Mouse (Mus musculus): ENCODE data around the gene Ror2.

DNA sequence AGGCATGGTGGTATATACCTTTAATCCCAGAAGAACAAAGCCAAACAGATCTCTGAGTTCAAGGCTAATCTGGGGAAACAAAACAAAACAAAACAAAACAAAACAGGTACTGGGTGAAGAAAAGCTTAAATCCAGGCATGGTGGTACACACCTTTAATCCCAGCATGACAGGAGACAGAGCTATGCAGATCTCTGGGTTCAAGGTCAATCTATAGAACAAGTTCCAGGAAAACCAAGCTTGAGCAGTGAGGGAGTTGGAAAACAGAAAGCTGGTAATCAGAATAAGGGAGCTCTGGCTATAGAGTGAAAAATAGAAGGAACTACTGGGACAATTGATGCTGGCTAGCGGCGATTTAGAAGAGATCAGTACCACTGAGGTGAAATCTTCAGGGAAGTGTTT is 145.6 kb downstream of the Ror2 start:
- no peak for TF ChIP-seq POLR2A (IDR thresholded peaks at IDR 0.05; ENCODE audit: extremely low read depth, insufficient read depth, low read length)
- no peak for TF ChIP-seq CTCF (IDR thresholded peaks at IDR 0.05; ENCODE audit: extremely low read depth, insufficient read depth, low read length)

All from cortical plate, adult 2 months (tissue).